Mouse (Mus musculus) heart, embryonic 11.5 days (tissue): ENCODE results near the gene Herc1. TPM values are rescaled to one million over a fixed set of nuclear protein-coding genes. Genes with fewer than 3 reads are reported as not detected.

Experiments used
- ATAC-seq: fragments of 200-750 bp; cut with Nextera tagmentation; replicated peaks from 2 replicates; pipeline ENCODE4 v1.8.0; 2017; ENCODE audit warnings: moderate library complexity; ENCODE audit not compliant: insufficient number of reproducible peaks, low FRiP score, low TSS enrichment
- H3K27ac ChIP-seq: fragments of 300-500 bp; sonication (generic); 2 replicates; pipeline ENCODE4 v1.5.1; 2014; ENCODE audit warnings: mild to moderate bottlenecking, low read depth, low read length
- H3K27me3 ChIP-seq: fragments of 300-500 bp; sonication (generic); 2 replicates; pipeline ENCODE4 v1.6.1; 2014; ENCODE audit warnings: mild to moderate bottlenecking, low read length, mixed read lengths; ENCODE audit not compliant: control insufficient read depth, insufficient read depth
- H3K36me3 ChIP-seq: fragments of 300-500 bp; sonication (generic); 2 replicates; pipeline ENCODE4 v1.6.1; 2014; ENCODE audit warnings: mild to moderate bottlenecking, low read length, moderate library complexity, mixed read lengths; ENCODE audit not compliant: control insufficient read depth, insufficient read depth
- H3K4me1 ChIP-seq: fragments of 300-500 bp; sonication (generic); 2 replicates; pipeline ENCODE4 v1.6.1; 2014; ENCODE audit warnings: low read length; ENCODE audit not compliant: control insufficient read depth, insufficient read depth
- H3K4me2 ChIP-seq: fragments of 300-500 bp; sonication (generic); 2 replicates; pipeline ENCODE4 v1.6.1; 2014; ENCODE audit warnings: mild to moderate bottlenecking, moderate library complexity
- H3K4me3 ChIP-seq: fragments of 300-500 bp; sonication (generic); 2 replicates; pipeline ENCODE4 v1.5.1; 2014; ENCODE audit warnings: low read depth, low read length
- H3K9ac ChIP-seq: fragments of 300-500 bp; sonication (generic); 2 replicates; pipeline ENCODE4 v1.6.1; 2014; ENCODE audit warnings: mild to moderate bottlenecking, low read depth, low read length, moderate library complexity
- H3K9me3 ChIP-seq: fragments of 300-500 bp; sonication (generic); replicated peaks from 2 replicates; pipeline ENCODE4 v1.6.1; 2016; ENCODE audit warnings: low read length; ENCODE audit not compliant: control insufficient read depth
- WGBS: fragments of 180-500 bp; shearing (Covaris S2); extraction: QIAGEN DNeasy Blood & Tissue Kit; methylation state at CpG from one replicate; pipeline ENCODE4 v1.1.7; 2014; ENCODE audit not compliant: insufficient replicate concordance; 5-methylcytosine and 5-hydroxymethylcytosine counted together
- polyA plus RNA-seq: library from polyadenylated mRNA; unstranded; fragments of >200 nt; fragmentation: Nextera tagmentation; extraction: Ambion mirVana; gene quantifications from 2 replicates; pipeline ENCODE4 v1.2.1, GENCODE M21; 2014

Herc1 gene
- polyA plus RNA-seq = 24.4 and 25.7 TPM in 2 replicates

GRCm38 (mm10) chr9:66349860-66350787 is at the start of gene Herc1:
Gene Herc1 (plus strand): TSS chr9:66350450.
- peak; percentile 85 for ATAC-seq
- peak within 1 kb of the TSS; percentile 96 for H3K9ac ChIP-seq
- under 1% methylated on average over 85 of the region's 85 CpGs for WGBS
- peak within 1 kb of the TSS; percentile 97 for H3K27ac ChIP-seq
- H3K36me3 ChIP-seq = no peaks in the 10 kb centered on the region
- H3K27me3 ChIP-seq = no peaks in the 10 kb centered on the region
- H3K9me3 ChIP-seq = no peaks in the 10 kb centered on the region
- H3K4me3 ChIP-seq = peak within 1 kb of the TSS; percentile 86
- peak within 1 kb of the TSS; percentile 86 for H3K4me2 ChIP-seq
- H3K4me1 ChIP-seq = peaks cover 6% of the 10 kb centered on the region; the same call in 1 of the 2 replicates

DNA sequence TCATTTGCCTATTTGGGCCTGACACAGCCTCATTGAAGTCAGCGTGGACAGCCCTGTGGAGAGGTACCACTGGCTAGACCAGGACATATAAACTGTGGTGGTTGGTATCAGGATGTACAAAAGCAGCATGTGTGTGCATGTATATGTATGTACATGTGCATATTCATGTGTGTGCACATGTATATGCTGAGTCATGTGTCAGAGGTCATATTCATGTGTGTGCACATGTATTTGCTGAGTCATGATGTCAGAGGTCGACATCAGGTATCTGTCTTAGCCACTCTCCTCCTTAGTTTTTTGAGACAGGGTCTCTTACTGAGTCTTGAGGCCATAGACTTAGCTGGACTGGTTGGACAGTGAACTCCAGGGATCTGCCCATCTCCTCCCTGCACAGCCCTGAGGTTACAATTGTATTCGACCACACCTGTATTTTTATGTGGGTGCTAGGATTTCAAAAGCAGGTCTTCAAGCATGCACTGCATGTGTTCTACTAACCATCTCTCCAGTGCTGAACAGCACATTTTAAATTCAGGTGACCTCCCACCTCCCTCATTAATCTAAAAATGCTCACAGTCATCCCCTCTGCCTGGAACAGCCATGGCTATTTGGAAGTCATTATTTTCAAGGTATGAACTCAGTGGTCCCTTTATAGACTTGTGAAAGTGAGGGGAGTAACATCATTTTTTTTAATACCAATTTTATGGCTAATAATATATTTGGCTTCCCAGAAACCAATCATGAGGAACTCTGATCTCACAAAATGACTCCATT is 45.7 kb upstream of the Herc1 start:
- no peaks in the 10 kb centered on the region for H3K27me3 ChIP-seq
- no peaks in the 10 kb centered on the region for H3K36me3 ChIP-seq
- WGBS = 86% methylated on average over 3 of the region's 3 CpGs
- no peak overlapping the region for H3K4me3 ChIP-seq
- H3K9ac ChIP-seq = no peak overlapping the region
- H3K4me1 ChIP-seq = no peaks in the 10 kb centered on the region
- ATAC-seq = no peak
- no peaks in the 10 kb centered on the region for H3K9me3 ChIP-seq
- H3K27ac ChIP-seq = no peak overlapping the region
- no peak overlapping the region for H3K4me2 ChIP-seq

- Histone ChIP-seq H3K4me2 (peak overlapping the region; percentile 58), H3K9me3 (no peaks in the 10 kb centered on the region), H3K4me1 (no peaks in the 10 kb centered on the region), H3K4me3 (peak overlapping the region; percentile 28), H3K27me3 (no peaks in the 10 kb centered on the region), H3K36me3 (no peaks in the 10 kb centered on the region), H3K9ac (0 out of 2 replicates have a peak overlapping the region, but pooled peaks have one; percentile 24), H3K27ac (no peak overlapping the region)
- 44% methylated on average over 25 of the region's 25 CpGs for WGBS
- ATAC-seq = no peak
Observed at GRCm38 (mm10) chr9:66305121-66306112, 44.8 kb upstream of the Herc1 start.

DNA sequence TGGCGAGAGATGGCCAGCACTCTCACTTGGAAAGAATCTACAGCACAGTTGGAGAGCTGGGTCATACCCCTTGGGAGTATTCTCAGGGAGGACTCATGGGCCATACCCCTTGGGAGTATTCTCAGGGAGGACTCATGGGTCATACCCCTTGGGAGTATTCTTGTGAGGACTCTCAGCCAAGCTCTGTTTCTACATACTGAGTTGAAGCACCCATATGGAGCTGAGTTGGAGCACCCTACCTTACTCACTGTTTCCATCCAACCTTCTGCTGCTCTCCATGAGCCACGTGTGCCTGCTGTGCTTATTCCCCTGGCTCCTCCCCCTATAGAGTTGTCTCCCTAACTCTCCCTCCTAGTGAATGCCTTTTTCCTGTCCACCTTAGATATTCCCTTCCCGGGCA is 43.8 kb upstream of the Herc1 start:
- no peak for ATAC-seq
- Histone ChIP-seq H3K4me2 (no peak overlapping the region), H3K4me3 (no peak overlapping the region), H3K9me3 (no peaks in the 10 kb centered on the region), H3K27me3 (no peaks in the 10 kb centered on the region), H3K27ac (no peak overlapping the region), H3K4me1 (no peaks in the 10 kb centered on the region), H3K36me3 (no peaks in the 10 kb centered on the region), H3K9ac (no peak overlapping the region)
- 66% methylated on average over 3 of the region's 3 CpGs for WGBS

GRCm38 (mm10) chr9:66307341-66307740 is 42.9 kb upstream of the Herc1 start:
- no peaks in the 10 kb centered on the region for H3K4me1 ChIP-seq
- WGBS = 18% methylated on average over 2 of the region's 2 CpGs
- H3K4me2 ChIP-seq = no peak overlapping the region
- H3K27ac ChIP-seq = no peak overlapping the region
- H3K4me3 ChIP-seq = no peak overlapping the region
- H3K36me3 ChIP-seq = no peaks in the 10 kb centered on the region
- no peaks in the 10 kb centered on the region for H3K9me3 ChIP-seq
- H3K9ac ChIP-seq = no peak overlapping the region
- H3K27me3 ChIP-seq = no peaks in the 10 kb centered on the region
- no peak for ATAC-seq

- no peak overlapping the region for H3K9ac ChIP-seq
- WGBS = 68% methylated on average over 4 of the region's 4 CpGs
- H3K36me3 ChIP-seq = no peaks in the 10 kb centered on the region
- no peak overlapping the region for H3K4me3 ChIP-seq
- no peaks in the 10 kb centered on the region for H3K27me3 ChIP-seq
- H3K9me3 ChIP-seq = no peaks in the 10 kb centered on the region
- ATAC-seq = no peak
- no peak overlapping the region for H3K27ac ChIP-seq
- no peaks in the 10 kb centered on the region for H3K4me1 ChIP-seq
- H3K4me2 ChIP-seq = no peak overlapping the region
Observed at GRCm38 (mm10) chr9:66308741-66309140, 41.5 kb upstream of the Herc1 start.

DNA sequence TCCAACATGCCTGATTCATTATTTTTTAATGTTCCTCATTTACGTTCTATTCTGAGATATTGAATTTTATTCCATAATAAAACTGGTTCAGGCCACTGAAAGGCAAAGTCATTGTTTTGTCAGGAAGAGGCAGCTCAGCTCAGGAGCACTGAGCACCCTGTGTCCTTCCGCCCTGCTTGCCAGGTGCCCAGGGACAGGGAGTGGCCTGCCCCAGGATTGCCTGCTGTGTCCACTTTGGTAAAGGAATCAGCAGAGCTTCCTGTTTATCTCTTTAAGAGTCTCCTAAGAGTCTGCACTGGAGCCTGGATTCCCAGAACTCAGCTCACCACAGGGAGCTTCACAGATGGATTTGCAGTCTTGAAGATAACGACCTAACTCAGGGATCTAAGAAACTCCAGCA is 38.8 kb upstream of the Herc1 start:
- Histone ChIP-seq H3K9ac (no peak overlapping the region), H3K36me3 (no peaks in the 10 kb centered on the region), H3K27me3 (no peaks in the 10 kb centered on the region), H3K9me3 (no peaks in the 10 kb centered on the region), H3K27ac (no peak overlapping the region), H3K4me3 (no peak overlapping the region), H3K4me1 (no peaks in the 10 kb centered on the region), H3K4me2 (no peak overlapping the region)
- 27% methylated on average over 3 of the region's 3 CpGs for WGBS
- no peak for ATAC-seq

DNA sequence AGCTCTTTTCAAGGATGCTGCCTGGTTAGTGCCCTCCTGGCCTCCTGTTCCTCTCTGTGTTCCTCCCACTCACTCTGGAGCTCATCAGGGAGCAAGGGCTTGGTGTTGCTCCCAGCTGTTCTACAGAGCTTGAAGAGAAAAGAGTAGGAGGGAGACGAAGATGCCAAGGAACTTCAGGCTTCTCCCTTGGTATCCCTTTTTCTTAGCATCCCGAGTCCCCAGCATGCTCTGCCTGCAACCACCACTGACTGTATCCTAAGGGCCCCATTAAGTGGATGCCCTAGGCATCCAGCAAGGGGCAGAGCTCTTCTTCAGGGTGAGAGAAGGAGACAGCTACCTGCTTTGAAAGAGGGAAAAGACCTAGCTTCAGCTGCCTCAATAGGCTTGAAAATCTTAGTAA is 33.6 kb upstream of the Herc1 start:
- no peak for ATAC-seq
- Histone ChIP-seq H3K4me3 (no peak overlapping the region), H3K27ac (no peak overlapping the region), H3K9ac (no peak overlapping the region), H3K27me3 (no peaks in the 10 kb centered on the region), H3K4me1 (no peaks in the 10 kb centered on the region), H3K36me3 (no peaks in the 10 kb centered on the region), H3K4me2 (no peak overlapping the region), H3K9me3 (no peaks in the 10 kb centered on the region)
- 72% methylated on average over 2 of the region's 2 CpGs for WGBS
